Mouse (Mus musculus) heart, adult 2 months (tissue): ENCODE measurements at regions not wholly inside any gene's neighbourhood (a gene's known extent, or its start where the extent isn't known, plus 50 kb on each side); places are given as distances from the start of the nearest gene placed in this dataset.

ENCODE experiments used
- DNase-seq, 2 experiments: peaks; one replicate each; pipeline ENCODE4 v3.0.0; 2021
- H3K27ac ChIP-seq: fragments of 200-600 bp; 2 replicates; pipeline ENCODE4 v1.8.1; 2022
- H3K27me3 ChIP-seq: fragments of 200-500 bp; 2 replicates; pipeline ENCODE4 v1.6.1; 2012; ENCODE audit warnings: mild to moderate bottlenecking, low read length, inconsistent platforms, mixed read lengths; ENCODE audit not compliant: control insufficient read depth, insufficient read depth
- H3K36me3 ChIP-seq: fragments of 200-500 bp; 2 replicates; pipeline ENCODE4 v1.6.1; 2012; ENCODE audit warnings: low read length, inconsistent platforms; ENCODE audit not compliant: control insufficient read depth, insufficient read depth
- H3K4me1 ChIP-seq: fragments of 200-500 bp; 2 replicates; pipeline ENCODE4 v1.6.1; 2011; ENCODE audit warnings: low read length; ENCODE audit not compliant: control insufficient read depth, insufficient read depth
- H3K4me3 ChIP-seq: fragments of 200-600 bp; 2 replicates; pipeline ENCODE4 v1.8.1; 2022
- H3K79me2 ChIP-seq: fragments of 200-500 bp; replicated peaks from 2 replicates; pipeline ENCODE4 v1.6.1; 2012; ENCODE audit warnings: mild to moderate bottlenecking, inconsistent platforms, low read length, moderate library complexity, mixed read lengths; ENCODE audit not compliant: control insufficient read depth, insufficient read depth
- H3K9ac ChIP-seq: fragments of 200-500 bp; 2 replicates; pipeline ENCODE4 v1.6.1; 2012; ENCODE audit warnings: low read depth, mild to moderate bottlenecking, control low read depth, inconsistent platforms, low read length, mixed read lengths
- CTCF ChIP-seq: fragments of 200-600 bp; IDR thresholded peaks from 2 replicates; pipeline ENCODE4 v1.8.1; 2022; ENCODE audit warnings: antibody characterized with exemption, mild to moderate bottlenecking, moderate library complexity
- EP300 ChIP-seq: fragments of 200-500 bp; IDR thresholded peaks from 2 replicates; pipeline ENCODE4 v1.6.1; 2011; ENCODE audit warnings: low read depth, low read length, control low read depth; ENCODE audit not compliant: insufficient read depth
- POLR2A ChIP-seq: fragments of 200-500 bp; IDR thresholded peaks from 2 replicates; pipeline ENCODE4 v1.6.1; 2011; ENCODE audit warnings: mild to moderate bottlenecking, low read depth, low read length, control low read depth; ENCODE audit not compliant: insufficient read depth
- WGBS: fragments of 180-500 bp; shearing (Covaris S2); methylation state at CpG from one replicate; pipeline ENCODE4 v1.1.7; 2018; 5-methylcytosine and 5-hydroxymethylcytosine counted together
- intact Hi-C: fragments of 180-260 bp; cut with DNase I; formaldehyde crosslinking; loops from one replicate; pipeline ENCODE4 v1.15.1; 2025

- intact Hi-C loops, result no loop called here
- Histone ChIP-seq H3K9ac (no peak overlapping the region), H3K79me2 (no peaks in the 10 kb centered on the region), H3K4me1 (peaks cover 4% of the 10 kb centered on the region), H3K36me3 (no peaks in the 10 kb centered on the region), H3K27me3 (no peaks in the 10 kb centered on the region), H3K27ac (no peak overlapping the region), H3K4me3 (no peak overlapping the region)
- 34% methylated on average over 8 of the region's 8 CpGs for WGBS
- no peak for TF ChIP-seq POLR2A
- no peak for TF ChIP-seq CTCF
- TF ChIP-seq EP300, result no peak
- DNase-seq, result no peak
Observed at GRCm38 (mm10) chr11:28697644-28698480, 113.7 kb upstream of the Ccdc85a start.

- 30% methylated on average over 3 of the region's 3 CpGs for whole genome bisulfite sequencing
- intact Hi-C loops, result no loop called here
Observed at GRCm38 (mm10) chr11:28695031-28695430, 110.9 kb upstream of the Ccdc85a start.

GRCm38 (mm10) chr11:28693303-28693702 is 109.2 kb upstream of the Ccdc85a start:
- no peak overlapping the region for H3K9ac ChIP-seq
- no peaks in the 10 kb centered on the region for H3K79me2 ChIP-seq
- H3K4me1 ChIP-seq, result peaks cover 4% of the 10 kb centered on the region
- no peaks in the 10 kb centered on the region for H3K36me3 ChIP-seq
- intact Hi-C loops, result loop anchor here (5.0 kb wide), 1 partner anchor 76 kb away; no protein-coding TSS in a partner anchor
- no peak overlapping the region for H3K4me3 ChIP-seq
- DNase-seq, result no peak
- WGBS, result 21% methylated on average over 1 of the region's 1 CpGs
- TF ChIP-seq EP300, result no peak
- TF ChIP-seq POLR2A, result no peak
- TF ChIP-seq CTCF, result no peak
- H3K27ac ChIP-seq, result peak overlapping the region; percentile 30
- H3K27me3 ChIP-seq, result no peaks in the 10 kb centered on the region

More at GRCm38 (mm10) chr11:28695031-28695430, 110.9 kb upstream of the Ccdc85a start:
- H3K4me1 ChIP-seq, result peaks cover 4% of the 10 kb centered on the region
- no peak for TF ChIP-seq POLR2A
- TF ChIP-seq CTCF, result no peak
- TF ChIP-seq EP300, result no peak
- peak in 1 of 2 experiments; percentile 6 for DNase-seq
- H3K9ac ChIP-seq, result no peak overlapping the region
- H3K4me3 ChIP-seq, result no peak overlapping the region
- H3K27ac ChIP-seq, result no peak overlapping the region
- H3K79me2 ChIP-seq, result no peaks in the 10 kb centered on the region
- H3K27me3 ChIP-seq, result no peaks in the 10 kb centered on the region
- H3K36me3 ChIP-seq, result no peaks in the 10 kb centered on the region

GRCm38 (mm10) chr11:28692263-28693194 is 108.4 kb upstream of the Ccdc85a start:
- 22% methylated on average over 3 of the region's 3 CpGs for WGBS
- Histone ChIP-seq H3K36me3 (no peaks in the 10 kb centered on the region), H3K4me1 (peaks cover 2% of the 10 kb centered on the region), H3K4me3 (no peak overlapping the region), H3K79me2 (no peaks in the 10 kb centered on the region), H3K27me3 (no peaks in the 10 kb centered on the region), H3K9ac (no peak overlapping the region), H3K27ac (peak overlapping the region; percentile 52)
- intact Hi-C loops, result loop anchor here (5.0 kb wide), 1 partner anchor 75 kb away; no protein-coding TSS in a partner anchor
- peak; percentile 22 to 30 for DNase-seq
- TF ChIP-seq CTCF (no peak), POLR2A (no peak), EP300 (peak; percentile 62; the same call in 1 of the 2 replicates)

- 74% methylated on average over 1 of the region's 1 CpGs for WGBS
- Histone ChIP-seq H3K9ac (no peak overlapping the region), H3K4me3 (no peak overlapping the region), H3K27me3 (no peaks in the 10 kb centered on the region), H3K4me1 (peaks cover 2% of the 10 kb centered on the region), H3K27ac (no peak overlapping the region), H3K79me2 (no peaks in the 10 kb centered on the region), H3K36me3 (no peaks in the 10 kb centered on the region)
- intact Hi-C loops, result no loop called here
- TF ChIP-seq POLR2A, result no peak
- no peak for TF ChIP-seq CTCF
- TF ChIP-seq EP300, result no peak
- no peak for DNase-seq
Observed at GRCm38 (mm10) chr11:28688436-28688835, 104.3 kb upstream of the Ccdc85a start.

- no peaks in the 10 kb centered on the region for H3K79me2 ChIP-seq
- TF ChIP-seq POLR2A (no peak), EP300 (no peak), CTCF (no peak)
- no peaks in the 10 kb centered on the region for H3K27me3 ChIP-seq
- H3K9ac ChIP-seq, result no peak overlapping the region
- no peak overlapping the region for H3K4me3 ChIP-seq
- no peaks in the 10 kb centered on the region for H3K36me3 ChIP-seq
- no peak overlapping the region for H3K27ac ChIP-seq
- no peaks in the 10 kb centered on the region for H3K4me1 ChIP-seq
- intact Hi-C loops, result no loop called here
- DNase-seq, result no peak
Observed at GRCm38 (mm10) chr11:28685407-28685806, 101.3 kb upstream of the Ccdc85a start.
